Mouse (Mus musculus) heart, embryonic 13.5 days (tissue): Measurements from ENCODE around the gene Gm13696. TPM values are rescaled to one million over a fixed set of nuclear protein-coding genes. Genes with fewer than 3 reads are reported as not detected.
"Not testable (repeated sequence)": the region's sequence is repeated elsewhere in the genome, so short reads cannot be mapped to it uniquely, and the experiment has no call there.

Experiments used
- ATAC-seq: fragments of 200-750 bp; cut with Nextera tagmentation; 2 replicates; pipeline ENCODE4 v1.8.0; 2017; ENCODE audit warnings: moderate TSS enrichment; ENCODE audit not compliant: insufficient number of reproducible peaks, low FRiP score, low TSS enrichment; ENCODE audit errors: extremely low read depth
- H3K27ac ChIP-seq: fragments of 300-500 bp; sonication (generic); replicated peaks from 2 replicates; pipeline ENCODE4 v1.5.1; 2015; ENCODE audit warnings: moderate library complexity, mild to moderate bottlenecking, inconsistent platforms
- H3K27me3 ChIP-seq: fragments of 300-500 bp; sonication (generic); replicated peaks from 2 replicates; pipeline ENCODE4 v1.6.1; 2015; ENCODE audit warnings: mild to moderate bottlenecking, inconsistent platforms
- H3K36me3 ChIP-seq: fragments of 300-500 bp; sonication (generic); 2 replicates; pipeline ENCODE4 v1.6.1; 2015; ENCODE audit warnings: mild to moderate bottlenecking, inconsistent platforms
- H3K4me1 ChIP-seq: fragments of 300-500 bp; sonication (generic); 2 replicates; pipeline ENCODE4 v1.6.1; 2015; ENCODE audit warnings: inconsistent platforms
- H3K4me2 ChIP-seq: fragments of 300-500 bp; sonication (generic); 2 replicates; pipeline ENCODE4 v1.6.1; 2015; ENCODE audit warnings: inconsistent platforms, mild to moderate bottlenecking, moderate library complexity
- H3K4me3 ChIP-seq: fragments of 300-500 bp; sonication (generic); 2 replicates; pipeline ENCODE4 v1.5.1; 2015; ENCODE audit warnings: moderate library complexity, mild to moderate bottlenecking, inconsistent platforms
- H3K9ac ChIP-seq: fragments of 300-500 bp; sonication (generic); 2 replicates; pipeline ENCODE4 v1.6.1; 2015; ENCODE audit warnings: inconsistent platforms, mild to moderate bottlenecking, moderate library complexity
- H3K9me3 ChIP-seq: fragments of 300-500 bp; sonication (generic); 2 replicates; pipeline ENCODE4 v1.6.1; 2016; ENCODE audit warnings: inconsistent platforms
- WGBS: fragments of 180-500 bp; shearing (Covaris S2); methylation state at CpG from one replicate; pipeline ENCODE4 v1.1.7; 2015; ENCODE audit warnings: mixed read lengths; 5-methylcytosine and 5-hydroxymethylcytosine counted together
- polyA plus RNA-seq: library from polyadenylated mRNA; unstranded; fragments of >200 nt; fragmentation: Nextera tagmentation; extraction: Ambion mirVana; gene quantifications from 2 replicates; pipeline ENCODE4 v1.2.1, GENCODE M21; 2015

The Gm13696 gene
- not detected in 2 replicates for polyA plus RNA-seq

DNA sequence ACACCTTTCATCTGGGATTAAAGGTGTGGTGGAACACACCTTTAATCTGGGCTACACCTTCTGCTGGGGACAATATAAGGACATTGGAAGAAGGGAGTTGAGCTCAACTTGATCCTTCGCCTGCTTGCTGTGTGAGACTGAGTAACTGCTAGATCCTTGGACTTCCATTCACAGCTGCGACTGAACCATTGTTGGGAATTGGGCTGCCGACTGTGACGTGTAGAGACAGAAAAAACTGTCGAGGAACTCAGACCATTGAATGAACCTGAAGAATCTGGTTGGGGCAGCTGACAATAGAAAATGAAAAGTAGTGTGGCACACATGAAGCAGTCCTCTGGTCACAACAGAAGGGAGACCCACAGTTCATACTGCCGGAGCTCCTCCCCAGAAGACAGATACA lies at the start of gene Gm13696:
Gene Gm13696 (plus strand): TSS at position 301 of the 400 bp plus-strand sequence.
- H3K4me1 ChIP-seq, ATAC-seq, H3K36me3 ChIP-seq, H3K27me3 ChIP-seq, H3K9ac ChIP-seq, H3K4me2 ChIP-seq, H3K27ac ChIP-seq, H3K9me3 ChIP-seq, H3K4me3 ChIP-seq: not testable (repeated sequence)
- WGBS: no CpG with 5 or more reads among the region's 6 CpGs

- Histone ChIP-seq H3K9ac (no peak overlapping the region), H3K4me3 (no peak overlapping the region), H3K27ac (no peak overlapping the region), H3K36me3 (no peaks in the 10 kb centered on the region), H3K9me3 (no peaks in the 10 kb centered on the region), H3K4me2 (no peak overlapping the region), H3K27me3 (no peaks in the 10 kb centered on the region), H3K4me1 (no peaks in the 10 kb centered on the region)
- 68% methylated on average over 2 of the region's 2 CpGs for WGBS
- no peak for ATAC-seq
These were observed 43.3 kb upstream of the Gm13696 start for GRCm38 (mm10) chr2:83929478-83930088.

GRCm38 (mm10) chr2:83940931-83941361 lies 32.0 kb upstream of the Gm13696 start, which contains the start of gene Zswim2:
Gene Zswim2, minus strand, starts transcription at chr2:83941228.
- peaks cover 5% of the 10 kb centered on the region; the same call in 1 of the 2 replicates for H3K4me1 ChIP-seq
- no peaks in the 10 kb centered on the region for H3K36me3 ChIP-seq
- no peak for ATAC-seq
- H3K27ac ChIP-seq: no peak within 1 kb of the TSS
- no peaks in the 10 kb centered on the region for H3K27me3 ChIP-seq
- peak within 1 kb of the TSS; percentile 38 for H3K4me3 ChIP-seq
- no peaks in the 10 kb centered on the region for H3K9me3 ChIP-seq
- WGBS: under 1% methylated on average over 20 of the region's 20 CpGs
- peak within 1 kb of the TSS; percentile 66 for H3K4me2 ChIP-seq
- no peak within 1 kb of the TSS for H3K9ac ChIP-seq

DNA sequence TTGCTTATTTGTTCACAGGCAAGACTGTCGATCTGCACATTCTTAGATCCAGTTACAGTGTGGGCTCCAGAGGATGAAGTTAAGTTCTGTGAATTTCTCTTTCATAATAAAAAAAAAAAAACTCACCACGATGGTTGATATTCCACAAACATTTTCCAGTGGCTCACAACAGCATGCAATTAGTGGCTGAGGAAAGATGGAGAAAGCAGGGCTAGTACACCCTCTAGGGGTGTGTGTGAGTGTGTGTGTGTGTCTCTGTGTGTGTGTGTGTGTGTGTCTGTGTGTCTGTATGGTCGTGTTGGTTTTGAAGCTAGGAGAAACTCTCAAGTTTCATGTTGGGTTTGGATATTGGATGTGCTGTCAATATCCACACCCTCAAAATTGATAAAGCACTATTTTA lies 31.5 kb upstream of the Gm13696 start:
- Histone ChIP-seq H3K4me1 (peaks cover 5% of the 10 kb centered on the region; the same call in 1 of the 2 replicates), H3K27me3 (no peaks in the 10 kb centered on the region), H3K4me3 (peak overlapping the region; percentile 38), H3K9ac (no peak overlapping the region), H3K9me3 (no peaks in the 10 kb centered on the region), H3K36me3 (no peaks in the 10 kb centered on the region), H3K27ac (no peak overlapping the region), H3K4me2 (peak overlapping the region; percentile 66)
- 38% methylated on average over 3 of the region's 3 CpGs for WGBS
- ATAC-seq: no peak

GRCm38 (mm10) chr2:83941792-83942191 lies 31.1 kb upstream of the Gm13696 start:
- 34% methylated on average over 4 of the region's 4 CpGs for WGBS
- H3K27me3 ChIP-seq: no peaks in the 10 kb centered on the region
- no peak overlapping the region for H3K4me2 ChIP-seq
- peaks cover 5% of the 10 kb centered on the region; the same call in 1 of the 2 replicates for H3K4me1 ChIP-seq
- H3K36me3 ChIP-seq: no peaks in the 10 kb centered on the region
- ATAC-seq: no peak
- no peaks in the 10 kb centered on the region for H3K9me3 ChIP-seq
- H3K27ac ChIP-seq: no peak overlapping the region
- H3K9ac ChIP-seq: no peak overlapping the region
- no peak overlapping the region for H3K4me3 ChIP-seq

DNA sequence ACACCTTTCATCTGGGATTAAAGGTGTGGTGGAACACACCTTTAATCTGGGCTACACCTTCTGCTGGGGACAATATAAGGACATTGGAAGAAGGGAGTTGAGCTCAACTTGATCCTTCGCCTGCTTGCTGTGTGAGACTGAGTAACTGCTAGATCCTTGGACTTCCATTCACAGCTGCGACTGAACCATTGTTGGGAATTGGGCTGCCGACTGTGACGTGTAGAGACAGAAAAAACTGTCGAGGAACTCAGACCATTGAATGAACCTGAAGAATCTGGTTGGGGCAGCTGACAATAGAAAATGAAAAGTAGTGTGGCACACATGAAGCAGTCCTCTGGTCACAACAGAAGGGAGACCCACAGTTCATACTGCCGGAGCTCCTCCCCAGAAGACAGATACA lies 17.5 kb upstream of the Gm13696 start, which contains the start of gene Gm13698:
Gene Gm13698 (plus strand): TSS at position 301 of the 400 bp plus-strand sequence.
- not testable (repeated sequence) for H3K4me3 ChIP-seq, H3K9ac ChIP-seq, H3K27me3 ChIP-seq, H3K9me3 ChIP-seq, H3K4me2 ChIP-seq, ATAC-seq, H3K36me3 ChIP-seq, H3K4me1 ChIP-seq, H3K27ac ChIP-seq
- WGBS: no CpG with 5 or more reads among the region's 6 CpGs

DNA sequence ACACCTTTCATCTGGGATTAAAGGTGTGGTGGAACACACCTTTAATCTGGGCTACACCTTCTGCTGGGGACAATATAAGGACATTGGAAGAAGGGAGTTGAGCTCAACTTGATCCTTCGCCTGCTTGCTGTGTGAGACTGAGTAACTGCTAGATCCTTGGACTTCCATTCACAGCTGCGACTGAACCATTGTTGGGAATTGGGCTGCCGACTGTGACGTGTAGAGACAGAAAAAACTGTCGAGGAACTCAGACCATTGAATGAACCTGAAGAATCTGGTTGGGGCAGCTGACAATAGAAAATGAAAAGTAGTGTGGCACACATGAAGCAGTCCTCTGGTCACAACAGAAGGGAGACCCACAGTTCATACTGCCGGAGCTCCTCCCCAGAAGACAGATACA lies 11.7 kb upstream of the Gm13696 start, which contains the start of gene Gm13693:
Gene Gm13693 (plus strand): TSS at position 301 of the 400 bp plus-strand sequence.
- H3K27ac ChIP-seq, H3K9ac ChIP-seq, H3K27me3 ChIP-seq, H3K36me3 ChIP-seq, H3K4me3 ChIP-seq, H3K4me1 ChIP-seq, ATAC-seq, H3K9me3 ChIP-seq, H3K4me2 ChIP-seq: not testable (repeated sequence)
- no CpG with 5 or more reads among the region's 6 CpGs for WGBS

DNA sequence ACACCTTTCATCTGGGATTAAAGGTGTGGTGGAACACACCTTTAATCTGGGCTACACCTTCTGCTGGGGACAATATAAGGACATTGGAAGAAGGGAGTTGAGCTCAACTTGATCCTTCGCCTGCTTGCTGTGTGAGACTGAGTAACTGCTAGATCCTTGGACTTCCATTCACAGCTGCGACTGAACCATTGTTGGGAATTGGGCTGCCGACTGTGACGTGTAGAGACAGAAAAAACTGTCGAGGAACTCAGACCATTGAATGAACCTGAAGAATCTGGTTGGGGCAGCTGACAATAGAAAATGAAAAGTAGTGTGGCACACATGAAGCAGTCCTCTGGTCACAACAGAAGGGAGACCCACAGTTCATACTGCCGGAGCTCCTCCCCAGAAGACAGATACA lies 5.9 kb upstream of the Gm13696 start, which contains the start of gene Gm13695:
Gene Gm13695 (plus strand): TSS at position 301 of the 400 bp plus-strand sequence.
- H3K4me1 ChIP-seq, H3K4me2 ChIP-seq, H3K9me3 ChIP-seq, H3K9ac ChIP-seq, H3K27me3 ChIP-seq, H3K36me3 ChIP-seq, H3K4me3 ChIP-seq, H3K27ac ChIP-seq, ATAC-seq: not testable (repeated sequence)
- WGBS: no CpG with 5 or more reads among the region's 6 CpGs

GRCm38 (mm10) chr2:83978633-83979032 lies 5.7 kb downstream of the Gm13696 start, which contains the start of gene Gm13694:
Gene Gm13694, plus strand, starts transcription at chr2:83978933.
- H3K4me3 ChIP-seq, ATAC-seq, H3K36me3 ChIP-seq, H3K27me3 ChIP-seq, H3K4me1 ChIP-seq, H3K27ac ChIP-seq, H3K4me2 ChIP-seq, H3K9ac ChIP-seq, H3K9me3 ChIP-seq: not testable (repeated sequence)
- WGBS: no CpG with 5 or more reads among the region's 6 CpGs

- not testable (repeated sequence) for H3K4me3 ChIP-seq, H3K9ac ChIP-seq, H3K4me2 ChIP-seq, H3K9me3 ChIP-seq, H3K27me3 ChIP-seq, ATAC-seq, H3K4me1 ChIP-seq, H3K27ac ChIP-seq, H3K36me3 ChIP-seq
- no CpG with 5 or more reads among the region's 6 CpGs for WGBS
These were observed 11.5 kb downstream of the Gm13696 start, which contains the start of gene Gm13697 for GRCm38 (mm10) chr2:83984443-83984842. Gene Gm13697, plus strand, starts transcription at chr2:83984743.

DNA sequence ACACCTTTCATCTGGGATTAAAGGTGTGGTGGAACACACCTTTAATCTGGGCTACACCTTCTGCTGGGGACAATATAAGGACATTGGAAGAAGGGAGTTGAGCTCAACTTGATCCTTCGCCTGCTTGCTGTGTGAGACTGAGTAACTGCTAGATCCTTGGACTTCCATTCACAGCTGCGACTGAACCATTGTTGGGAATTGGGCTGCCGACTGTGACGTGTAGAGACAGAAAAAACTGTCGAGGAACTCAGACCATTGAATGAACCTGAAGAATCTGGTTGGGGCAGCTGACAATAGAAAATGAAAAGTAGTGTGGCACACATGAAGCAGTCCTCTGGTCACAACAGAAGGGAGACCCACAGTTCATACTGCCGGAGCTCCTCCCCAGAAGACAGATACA lies 17.3 kb downstream of the Gm13696 start, which contains the start of gene Gm13691:
Gene Gm13691 (plus strand): TSS at position 301 of the 400 bp plus-strand sequence.
- not testable (repeated sequence) for H3K27ac ChIP-seq, H3K27me3 ChIP-seq, H3K4me3 ChIP-seq, H3K36me3 ChIP-seq, H3K9me3 ChIP-seq, H3K4me2 ChIP-seq, H3K4me1 ChIP-seq, ATAC-seq, H3K9ac ChIP-seq
- WGBS: no CpG with 5 or more reads among the region's 6 CpGs
